Mouse (Mus musculus) brain, embryonic 14.5 days (tissue): ENCODE data around the gene Hoxd9.

Source experiments
- CTCF ChIP-seq: fragments of 200-500 bp; IDR thresholded peaks from 2 replicates; pipeline ENCODE4 v1.5.1; 2012; ENCODE audit warnings: inconsistent platforms, mild to moderate bottlenecking, moderate library complexity, borderline replicate concordance; ENCODE audit not compliant: insufficient read depth, insufficient read length; ENCODE audit errors: extremely low read depth
- POLR2A ChIP-seq: fragments of 200-500 bp; IDR thresholded peaks from 2 replicates; pipeline ENCODE4 v1.6.1; 2012; ENCODE audit warnings: mild to moderate bottlenecking, inconsistent platforms, borderline replicate concordance; ENCODE audit not compliant: poor library complexity, insufficient read depth, insufficient read length, severe bottlenecking; ENCODE audit errors: extremely low read depth

GRCm38 (mm10) chr2:74713239-74714150, 16.0 kb downstream of the Hoxd9 start:
- no peak for TF ChIP-seq CTCF
- no peak for TF ChIP-seq POLR2A
